ENCODE assay signal across 20 mouse cellular contexts in genomic region chr9:71628286-71628685, GRCm38 (mm10). TPM values are rescaled to one million over a fixed set of nuclear protein-coding genes. Genes with fewer than 3 reads are reported as not detected.
DNase-seq lines count a peak whose midpoint lies in the region; TF ChIP-seq lines count a peak whose summit lies in the region.
"Had no signal": no experiment of that assay in that cellular context is flagged by ENCODE, and none has a peak within 500 bp of the region (broad histone marks: within the 10 kb centered on the region; RNA-seq: fewer than 3 reads in every experiment).

No protein-coding gene starts in this region.

- TF ChIP-seq CTCF in heart, adult 2 months (IDR thresholded peaks at IDR 0.05): no peak

- DNase-seq in heart, adult 11 months: peak; percentile 85
- DNase-seq in heart, adult 2 months: no peak
- peak; percentile 9 for DNase-seq in layer of hippocampus, adult 11-12 months (ENCODE audit: low spot score)
- DNase-seq in layer of hippocampus, postnatal 25 days (ENCODE audit: extremely low spot score in 1 of 2, low spot score in 1 of 2): no peak
- DNase-seq in ovary, postnatal 36 days (ENCODE audit: low spot score): peak; percentile 45
- no peak for DNase-seq in ovary, adult 18-20 months (ENCODE audit: low spot score)
- no peak for DNase-seq in frontal cortex, postnatal 25 days (ENCODE audit: low spot score in 2 of 2)
- DNase-seq: adrenal gland, postnatal 14 days; cerebellum, adult 9-11 months; gastrocnemius, postnatal 14 days; heart, adult 18-20 months; heart, postnatal 14 days; kidney, adult 11 months; layer of hippocampus, postnatal 36 days; right cerebral cortex, postnatal 14 days; thymus, postnatal 4 days had no signal

- H3K36me3 ChIP-seq in heart, adult 2 months (ENCODE audit: control insufficient read depth, insufficient read depth, low read length): no peaks in the 10 kb centered on the region
- H3K36me3 ChIP-seq: forebrain, embryonic 15.5 days had no signal

- WGBS in heart, adult 2 months: 67% methylated on average over 6 of the region's 6 CpGs

- no peaks in the 10 kb centered on the region for H3K27me3 ChIP-seq in heart, adult 2 months (ENCODE audit: control insufficient read depth, insufficient read depth, low read length)
- H3K27me3 ChIP-seq: forebrain, embryonic 15.5 days; heart, embryonic 13.5 days had no signal

- intact Hi-C loops in heart, adult 2 months (cut with DNase I): loop anchor here (10.0 kb wide), 1 partner anchor 413 kb away; the partner anchor contains the start of gene Aldh1a2

- no peak for TF ChIP-seq EP300 in heart, adult 2 months (IDR thresholded peaks at IDR 0.05; ENCODE audit: insufficient read depth, low read depth, low read length)

- H3K4me1 ChIP-seq in heart, adult 2 months (ENCODE audit: control insufficient read depth, insufficient read depth, low read length): peaks cover 4% of the 10 kb centered on the region
- H3K4me1 ChIP-seq: forebrain, embryonic 15.5 days had no signal

- TF ChIP-seq POLR2A in heart, adult 2 months (IDR thresholded peaks at IDR 0.05; ENCODE audit: insufficient read depth, low read depth, low read length): no peak

- H3K79me2 ChIP-seq in heart, adult 2 months (replicated peaks; ENCODE audit: control insufficient read depth, insufficient read depth, low read length): no peaks in the 10 kb centered on the region

- no peak overlapping the region for H3K27ac ChIP-seq in heart, adult 2 months
- H3K27ac ChIP-seq: embryonic facial prominence, embryonic 10.5 days; forebrain, embryonic 15.5 days; macrophage had no signal

- H3K9ac ChIP-seq in heart, adult 2 months (ENCODE audit: low read depth, low read length): no peak overlapping the region
- H3K9ac ChIP-seq: forebrain, embryonic 15.5 days; heart, embryonic 13.5 days had no signal

- H3K4me3 ChIP-seq in heart, adult 2 months: no peak overlapping the region
- H3K4me3 ChIP-seq: embryonic facial prominence, embryonic 10.5 days; forebrain, embryonic 15.5 days; heart, embryonic 13.5 days had no signal

RNA-seq across cellular contexts. Expression of gene Myzap, which starts 36.1 kb away (rescaled TPM):
- 100 to 1,000 TPM; 359 to 430 TPM for total RNA-seq in heart, adult 2 months (2021)
- 163 and 284 TPM in 2 replicates for polyA plus RNA-seq in heart, adult 2 months (2012; rRNA removed)
- 1 to 10 TPM in 1 of 2 experiments, under 1 TPM in 1; 0.77 to 1.1 TPM for total RNA-seq in layer of hippocampus, postnatal 25 days (2021)
- polyA plus RNA-seq: macrophage had no signal

Comparison
In these comparisons a context has a peak if more than half of its experiments do, and no peak if none do; other contexts are left out.
1. DNase-seq: peak in heart, adult 11 months (single experiment), layer of hippocampus, adult 11-12 months (single experiment) and ovary, postnatal 36 days (single experiment); none in heart, adult 2 months (0 of 2), layer of hippocampus, postnatal 25 days (0 of 2), ovary, adult 18-20 months (single experiment) and frontal cortex, postnatal 25 days (0 of 2).
2. RNA of gene Myzap, which starts 36.1 kb away (total RNA-seq): 359 to 430 TPM in heart, adult 2 months; 0.77 to 1.1 TPM in layer of hippocampus, postnatal 25 days; every median in the first group is over 100 times any median in the second.